Comparison of ENCODE assay signal across 12 mouse cellular contexts in genomic region chr11:98445238-98445637, GRCm38 (mm10). TPM values are rescaled to one million over a fixed set of nuclear protein-coding genes. Genes with fewer than 3 reads are reported as not detected.
DNase-seq lines count a peak whose midpoint lies in the region; ATAC-seq and TF ChIP-seq lines count a peak whose summit lies in the region.
"Had no signal": no experiment of that assay in that cellular context is flagged by ENCODE, and none has a peak within 500 bp of the region (broad histone marks: within the 10 kb centered on the region; RNA-seq: fewer than 3 reads in every experiment).

No protein-coding gene starts in this region.

- H3K27ac ChIP-seq in intestine, postnatal 0 days (ENCODE audit: low read depth, low read length), result peak overlapping the region; percentile 95; the same call in 1 of the 2 replicates
- H3K27ac ChIP-seq in liver, postnatal 0 days (ENCODE audit: low read depth), result peak overlapping the region; percentile 89
- H3K27ac ChIP-seq in stomach, embryonic 16.5 days (ENCODE audit: low read length), result peak overlapping the region; percentile 94
- H3K27ac ChIP-seq: hindbrain, postnatal 0 days had no signal

- TF ChIP-seq EP300 in liver, postnatal 0 days (IDR thresholded peaks at IDR 0.05; ENCODE audit: low read depth), result no peak

- WGBS in intestine, postnatal 0 days, result 0% methylated on average over 1 of the region's 1 CpGs
- WGBS in liver, postnatal 0 days (ENCODE audit: insufficient replicate concordance), result 10% methylated on average over 1 of the region's 1 CpGs
- WGBS in stomach, embryonic 16.5 days, result 21% methylated on average over 1 of the region's 1 CpGs

- no peak overlapping the region for H3K9ac ChIP-seq in intestine, postnatal 0 days (ENCODE audit: low read depth, low read length)
- peak overlapping the region; percentile 23; the same call in 1 of the 2 replicates for H3K9ac ChIP-seq in liver, postnatal 0 days (replicated peaks)
- H3K9ac ChIP-seq in stomach, embryonic 16.5 days (ENCODE audit: low read length), result peak overlapping the region; percentile 5; the same call in 1 of the 2 replicates

- no peak overlapping the region for H3K4me2 ChIP-seq in intestine, postnatal 0 days (replicated peaks; ENCODE audit: low read depth)
- peak overlapping the region; percentile 42; the same call in 1 of the 2 replicates for H3K4me2 ChIP-seq in liver, postnatal 0 days (ENCODE audit: low read depth, low read length)
- H3K4me2 ChIP-seq in stomach, embryonic 16.5 days (ENCODE audit: low read depth, low read length), result no peak overlapping the region

- no peak overlapping the region for H3K4me3 ChIP-seq in intestine, postnatal 0 days (ENCODE audit: low read depth, low read length)
- no peak overlapping the region for H3K4me3 ChIP-seq in liver, postnatal 0 days (ENCODE audit: low read depth, low read length)
- no peak overlapping the region for H3K4me3 ChIP-seq in stomach, embryonic 16.5 days (replicated peaks; ENCODE audit: low read length)

- no peak for TF ChIP-seq CTCF in intestine, postnatal 0 days (IDR thresholded peaks at IDR 0.05; ENCODE audit: low read depth)
- no peak for TF ChIP-seq CTCF in liver, postnatal 0 days (IDR thresholded peaks at IDR 0.05; ENCODE audit: low read depth)

- H3K27me3 ChIP-seq in intestine, postnatal 0 days (replicated peaks; ENCODE audit: control insufficient read depth, insufficient read depth, low read length), result no peaks in the 10 kb centered on the region
- peaks cover 16% of the 10 kb centered on the region; the same call in 1 of the 2 replicates for H3K27me3 ChIP-seq in liver, postnatal 0 days (ENCODE audit: insufficient read depth, low read length)
- H3K27me3 ChIP-seq in stomach, embryonic 16.5 days (ENCODE audit: control insufficient read depth, insufficient read depth, low read length), result peaks cover 7% of the 10 kb centered on the region; the same call in 1 of the 2 replicates

- H3K36me3 ChIP-seq in intestine, postnatal 0 days (ENCODE audit: control insufficient read depth, insufficient read depth), result no peaks in the 10 kb centered on the region; the same call in 1 of the 2 replicates
- H3K36me3 ChIP-seq in liver, postnatal 0 days (replicated peaks; ENCODE audit: insufficient read depth, low read length), result no peaks in the 10 kb centered on the region
- no peaks in the 10 kb centered on the region for H3K36me3 ChIP-seq in stomach, embryonic 16.5 days (ENCODE audit: control insufficient read depth, insufficient read depth, low read length)

- no peaks in the 10 kb centered on the region for H3K9me3 ChIP-seq in intestine, postnatal 0 days (ENCODE audit: control insufficient read depth)
- H3K9me3 ChIP-seq in liver, postnatal 0 days (ENCODE audit: low read length), result no peaks in the 10 kb centered on the region
- no peaks in the 10 kb centered on the region; the same call in 1 of the 2 replicates for H3K9me3 ChIP-seq in stomach, embryonic 16.5 days (replicated peaks; ENCODE audit: control insufficient read depth, low read length)

- H3K4me1 ChIP-seq in intestine, postnatal 0 days (replicated peaks; ENCODE audit: control insufficient read depth, insufficient read depth, low read length), result no peaks in the 10 kb centered on the region
- no peaks in the 10 kb centered on the region for H3K4me1 ChIP-seq in liver, postnatal 0 days (ENCODE audit: insufficient read depth)
- peaks cover 27% of the 10 kb centered on the region for H3K4me1 ChIP-seq in stomach, embryonic 16.5 days (ENCODE audit: control insufficient read depth, insufficient read depth, low read length)

- ATAC-seq in intestine, postnatal 0 days, result no peak
- no peak for ATAC-seq in liver, postnatal 0 days
- no peak for ATAC-seq in stomach, embryonic 16.5 days (ENCODE audit: insufficient read depth, low FRiP score)
- ATAC-seq: activated CD4-positive, CD25-positive, alpha-beta regulatory T cell, adult 4 months; hindbrain, postnatal 0 days had no signal

- DNase-seq in lung, adult 18-20 months, result peak; percentile 60 to 66
- DNase-seq in lung, postnatal 14 days, result no peak
- DNase-seq in liver, postnatal 0 days, result no peak
- no peak for DNase-seq in frontal cortex, postnatal 10 days (ENCODE audit: low spot score in 2 of 2)
- no peak for DNase-seq in heart, adult 11 months
- no peak for DNase-seq in cerebellum, adult 9-10 months
- DNase-seq: cerebellum, adult 8-10 months; heart, postnatal 10 days had no signal

RNA-seq across cellular contexts. Expression of gene Grb7, which starts 1.0 kb away (rescaled TPM):
- 50.2 and 50.7 TPM in 2 replicates for polyA plus RNA-seq in intestine, postnatal 0 days (2015; fragmentation: Nextera tagmentation; extraction: Ambion mirVana)
- 31.4 and 37.2 TPM in 2 replicates for polyA plus RNA-seq in liver, postnatal 0 days (2015; fragmentation: Nextera tagmentation; extraction: Ambion mirVana)
- 44.3 and 53.1 TPM in 2 replicates for polyA plus RNA-seq in stomach, embryonic 16.5 days (2015; fragmentation: Nextera tagmentation; extraction: Ambion mirVana)

RNA-seq across cellular contexts. Expression of gene Mien1, which starts 6.4 kb away (rescaled TPM):
- 264 and 265 TPM in 2 replicates for polyA plus RNA-seq in intestine, postnatal 0 days (2015; fragmentation: Nextera tagmentation; extraction: Ambion mirVana)
- polyA plus RNA-seq in liver, postnatal 0 days (2015; fragmentation: Nextera tagmentation; extraction: Ambion mirVana), result 83.8 and 89.4 TPM in 2 replicates
- 152 and 157 TPM in 2 replicates for polyA plus RNA-seq in stomach, embryonic 16.5 days (2015; fragmentation: Nextera tagmentation; extraction: Ambion mirVana)

RNA-seq across cellular contexts. Expression of gene Erbb2, which starts 33.0 kb away (rescaled TPM):
- 19.4 and 20.7 TPM in 2 replicates for polyA plus RNA-seq in intestine, postnatal 0 days (2015; fragmentation: Nextera tagmentation; extraction: Ambion mirVana)
- 1.0 and 1.2 TPM in 2 replicates for polyA plus RNA-seq in liver, postnatal 0 days (2015; fragmentation: Nextera tagmentation; extraction: Ambion mirVana)
- polyA plus RNA-seq in stomach, embryonic 16.5 days (2015; fragmentation: Nextera tagmentation; extraction: Ambion mirVana), result 52.1 and 62.2 TPM in 2 replicates

RNA-seq across cellular contexts. Expression of gene Pgap3, which starts 44.9 kb away (rescaled TPM):
- 14.7 and 15.1 TPM in 2 replicates for polyA plus RNA-seq in intestine, postnatal 0 days (2015; fragmentation: Nextera tagmentation; extraction: Ambion mirVana)
- polyA plus RNA-seq in liver, postnatal 0 days (2015; fragmentation: Nextera tagmentation; extraction: Ambion mirVana), result 2.5 and 3.0 TPM in 2 replicates
- polyA plus RNA-seq in stomach, embryonic 16.5 days (2015; fragmentation: Nextera tagmentation; extraction: Ambion mirVana), result 16.4 and 17.0 TPM in 2 replicates

RNA-seq across cellular contexts. Expression of gene Pnmt, which starts 59.0 kb away (rescaled TPM):
- polyA plus RNA-seq in intestine, postnatal 0 days (2015; fragmentation: Nextera tagmentation; extraction: Ambion mirVana), result not detected in 2 replicates
- polyA plus RNA-seq in liver, postnatal 0 days (2015; fragmentation: Nextera tagmentation; extraction: Ambion mirVana), result not detected in 2 replicates
- 0.15 TPM in 1 of 2 replicates, not detected in the other for polyA plus RNA-seq in stomach, embryonic 16.5 days (2015; fragmentation: Nextera tagmentation; extraction: Ambion mirVana)
- polyA plus RNA-seq: activated CD4-positive, CD25-positive, alpha-beta regulatory T cell, adult 4 months had no signal

Comparison
In these comparisons a context has a peak if more than half of its experiments do, and no peak if none do; other contexts are left out.
1. DNase-seq: peak in lung, adult 18-20 months (2 of 2); none in lung, postnatal 14 days (single experiment), liver, postnatal 0 days (single experiment), frontal cortex, postnatal 10 days (0 of 2), heart, adult 11 months (single experiment) and cerebellum, adult 9-10 months (single experiment).
2. Peak in every context shown above with its lines, with median percentiles within 50 percentile points of each other: H3K27ac ChIP-seq.